In the genomic region with DNA sequence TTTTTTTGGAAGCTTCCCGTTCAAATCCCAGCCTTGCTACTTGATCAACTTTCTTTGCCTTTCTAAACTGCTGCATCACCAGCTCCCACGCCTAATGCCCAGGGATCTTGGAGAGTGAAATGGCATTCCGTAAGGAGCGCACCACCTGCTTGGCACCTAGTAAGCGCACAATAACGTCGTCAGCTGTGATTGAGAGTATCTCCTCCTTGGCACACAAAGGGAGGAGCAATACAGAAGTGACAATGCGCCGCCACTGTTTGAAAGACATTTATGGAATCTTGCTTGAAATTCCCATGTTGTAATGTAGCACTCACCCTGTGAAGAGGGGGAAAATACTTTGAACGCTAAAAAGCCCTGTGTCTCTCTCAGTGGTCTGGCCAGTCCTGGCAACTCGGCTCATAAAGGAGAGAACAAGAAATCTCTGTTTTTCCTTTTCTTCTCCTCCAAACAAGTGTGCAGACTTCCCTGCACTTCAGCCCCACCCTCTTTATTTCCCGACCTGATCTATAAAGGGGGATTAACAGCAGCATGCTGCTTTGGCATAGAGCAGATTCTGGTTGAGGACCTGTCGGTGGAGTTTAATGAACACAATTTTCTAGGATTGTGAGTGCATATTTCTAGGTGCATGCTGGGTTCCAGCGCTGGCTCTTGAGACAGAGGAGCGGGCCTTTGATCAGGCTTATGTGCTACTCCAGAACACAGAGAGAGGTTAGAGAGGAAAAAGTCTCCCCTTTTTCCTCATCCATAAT, we compare ENCODE assay signal across 15 mouse cellular contexts.
DNase-seq lines count a peak whose midpoint lies in the region; ATAC-seq and TF ChIP-seq lines count a peak whose summit lies in the region.
"Had no signal": no experiment of that assay in that cellular context is flagged by ENCODE, and none has a peak within 500 bp of the region (broad histone marks: within the 10 kb centered on the region; RNA-seq: fewer than 3 reads in every experiment).

No protein-coding gene starts in this region.

- no peak for TF ChIP-seq POLR2A in olfactory bulb, adult 2 months (IDR thresholded peaks at IDR 0.05; ENCODE audit: insufficient read depth, low read depth, low read length)

- intact Hi-C loops in left cerebral cortex, adult 2 months (cut with DNase I): loop anchor here (5.0 kb wide), 1 partner anchor 546 kb away; no protein-coding TSS in a partner anchor
- intact Hi-C loops in heart, postnatal 25 days (cut with DNase I): no loop called here

- H3K4me2 ChIP-seq in hindbrain, embryonic 16.5 days (ENCODE audit: low read length): peak overlapping the region; percentile 38
- H3K4me2 ChIP-seq: embryonic facial prominence, embryonic 13.5 days; heart, embryonic 15.5 days; liver, embryonic 15.5 days; stomach, embryonic 15.5 days had no signal

- 34% methylated on average over 15 of the region's 15 CpGs for WGBS in forebrain, embryonic 10.5 days
- WGBS in hindbrain, embryonic 16.5 days: 23% methylated on average over 15 of the region's 15 CpGs
- 16% methylated on average over 15 of the region's 15 CpGs for WGBS in olfactory bulb, adult 2 months

- H3K4me1 ChIP-seq in forebrain, embryonic 10.5 days: peaks cover 65% of the 10 kb centered on the region
- peaks cover 14% of the 10 kb centered on the region for H3K4me1 ChIP-seq in hindbrain, embryonic 16.5 days (ENCODE audit: control insufficient read depth, insufficient read depth, low read depth, low read length)
- H3K4me1 ChIP-seq in olfactory bulb, adult 2 months (ENCODE audit: control insufficient read depth, insufficient read depth, low read length): peaks cover 10% of the 10 kb centered on the region
- H3K4me1 ChIP-seq: embryonic facial prominence, embryonic 13.5 days; heart, embryonic 15.5 days; liver, embryonic 15.5 days; stomach, embryonic 15.5 days had no signal

- no peaks in the 10 kb centered on the region for H3K27me3 ChIP-seq in forebrain, embryonic 10.5 days (ENCODE audit: poor library complexity, severe bottlenecking)
- H3K27me3 ChIP-seq in hindbrain, embryonic 16.5 days (replicated peaks; ENCODE audit: control insufficient read depth, insufficient read depth, low read length): no peaks in the 10 kb centered on the region
- H3K27me3 ChIP-seq: embryonic facial prominence, embryonic 13.5 days; heart, embryonic 15.5 days; liver, embryonic 15.5 days; stomach, embryonic 15.5 days had no signal

- H3K9me3 ChIP-seq in forebrain, embryonic 10.5 days: no peaks in the 10 kb centered on the region
- H3K9me3 ChIP-seq in hindbrain, embryonic 16.5 days (ENCODE audit: control insufficient read depth, low read length): no peaks in the 10 kb centered on the region
- H3K9me3 ChIP-seq: embryonic facial prominence, embryonic 13.5 days; heart, embryonic 15.5 days; liver, embryonic 15.5 days; stomach, embryonic 15.5 days had no signal

- TF ChIP-seq CTCF in left cerebral cortex, adult 2 months (IDR thresholded peaks at IDR 0.05): no peak
- no peak for TF ChIP-seq CTCF in olfactory bulb, adult 2 months (IDR thresholded peaks at IDR 0.05; ENCODE audit: insufficient read depth, low read depth, low read length)

- no peaks in the 10 kb centered on the region for H3K36me3 ChIP-seq in forebrain, embryonic 10.5 days (replicated peaks)
- no peaks in the 10 kb centered on the region for H3K36me3 ChIP-seq in hindbrain, embryonic 16.5 days (ENCODE audit: control insufficient read depth, insufficient read depth, low read length)
- H3K36me3 ChIP-seq: embryonic facial prominence, embryonic 13.5 days; heart, embryonic 15.5 days; liver, embryonic 15.5 days; stomach, embryonic 15.5 days had no signal

- H3K27ac ChIP-seq in left cerebral cortex, adult 2 months: peak overlapping the region; percentile 66
- peak overlapping the region; percentile 91 for H3K27ac ChIP-seq in forebrain, embryonic 10.5 days
- peak overlapping the region; percentile 87 for H3K27ac ChIP-seq in hindbrain, embryonic 16.5 days (ENCODE audit: low read depth, low read length)
- H3K27ac ChIP-seq in olfactory bulb, adult 2 months (ENCODE audit: insufficient read depth, low read depth, low read length): peak overlapping the region; percentile 93
- H3K27ac ChIP-seq: embryonic facial prominence, embryonic 13.5 days; heart, embryonic 15.5 days; liver, embryonic 15.5 days; stomach, embryonic 15.5 days had no signal

- DNase-seq in left cerebral cortex, adult 2 months (ENCODE audit: extremely low spot score in 1 of 2, low spot score in 2 of 2): no peak
- DNase-seq in left cerebral cortex, adult 11 months (ENCODE audit: low spot score): no peak
- DNase-seq in forebrain, embryonic 10.5 days (ENCODE audit: extremely low spot score, low spot score): peak; percentile 32
- no peak for DNase-seq in right cerebral cortex, postnatal 36 days (ENCODE audit: low spot score in 2 of 2)
- DNase-seq in heart, postnatal 25 days (ENCODE audit: low spot score): no peak
- no peak for DNase-seq in frontal cortex, postnatal 14 days (ENCODE audit: low spot score in 2 of 2)
- DNase-seq: adrenal gland, postnatal 10 days; kidney, adult 2 months had no signal

- no peak overlapping the region for H3K4me3 ChIP-seq in left cerebral cortex, adult 2 months
- peak overlapping the region; percentile 16; the same call in 1 of the 2 replicates for H3K4me3 ChIP-seq in forebrain, embryonic 10.5 days
- H3K4me3 ChIP-seq in hindbrain, embryonic 16.5 days (ENCODE audit: low read length): no peak overlapping the region
- H3K4me3 ChIP-seq in olfactory bulb, adult 2 months (ENCODE audit: insufficient read depth, low read depth, low read length): no peak overlapping the region
- H3K4me3 ChIP-seq: embryonic facial prominence, embryonic 13.5 days; heart, embryonic 15.5 days; liver, embryonic 15.5 days; stomach, embryonic 15.5 days had no signal

- H3K9ac ChIP-seq in hindbrain, embryonic 16.5 days (ENCODE audit: low read depth, low read length): peak overlapping the region; percentile 45
- H3K9ac ChIP-seq: embryonic facial prominence, embryonic 13.5 days; heart, embryonic 15.5 days; liver, embryonic 15.5 days; stomach, embryonic 15.5 days had no signal

- peak; percentile 41; the same call in 1 of the 2 replicates for ATAC-seq in hindbrain, embryonic 16.5 days
- ATAC-seq: Patski had no signal
